Mouse (Mus musculus) brain, adult 2 months (tissue): ENCODE results near the gene Ppp1r1b.

Source experiments
- DNase-seq: peaks from one replicate; pipeline ENCODE4 v3.0.0; 2011; ENCODE audit warnings: low read depth, low spot score

The Ppp1r1b gene

DNA sequence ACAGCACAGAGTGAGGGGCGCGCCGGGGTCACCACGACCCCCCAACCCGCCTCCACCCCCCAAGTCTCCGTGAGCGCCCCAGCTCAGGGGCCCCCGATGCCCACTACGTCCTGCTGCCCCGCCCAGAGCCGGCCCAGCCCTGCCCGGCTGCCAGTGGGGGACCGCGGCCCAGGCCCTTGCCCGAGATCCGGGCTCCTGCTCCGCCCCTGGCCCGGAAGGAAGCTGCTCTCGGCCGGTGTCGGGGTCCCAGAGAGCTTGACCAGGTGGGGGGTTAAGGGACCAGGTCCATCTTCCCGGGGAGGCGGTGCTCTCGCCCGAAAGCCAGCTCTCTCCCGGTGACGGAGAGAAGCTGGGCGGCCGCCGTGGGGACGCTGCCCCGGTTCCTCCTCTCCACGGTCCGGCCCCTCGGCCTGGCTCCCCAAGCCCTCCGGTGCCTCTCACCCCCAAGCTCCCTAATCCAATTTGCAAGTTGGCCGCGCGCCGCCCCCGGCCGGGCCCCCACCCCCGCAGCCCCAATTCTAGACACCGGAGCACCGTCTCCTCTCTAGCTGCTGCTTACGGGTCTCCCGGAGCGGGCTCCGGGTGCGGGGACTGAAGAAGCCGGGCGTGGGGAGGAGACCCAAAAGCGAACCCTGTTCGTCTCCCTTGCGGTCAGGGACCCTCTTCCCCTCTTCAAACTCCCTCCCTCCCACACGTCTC, 19.7 kb upstream of the Ppp1r1b start:
- DNase-seq = peak; percentile 61

DNA sequence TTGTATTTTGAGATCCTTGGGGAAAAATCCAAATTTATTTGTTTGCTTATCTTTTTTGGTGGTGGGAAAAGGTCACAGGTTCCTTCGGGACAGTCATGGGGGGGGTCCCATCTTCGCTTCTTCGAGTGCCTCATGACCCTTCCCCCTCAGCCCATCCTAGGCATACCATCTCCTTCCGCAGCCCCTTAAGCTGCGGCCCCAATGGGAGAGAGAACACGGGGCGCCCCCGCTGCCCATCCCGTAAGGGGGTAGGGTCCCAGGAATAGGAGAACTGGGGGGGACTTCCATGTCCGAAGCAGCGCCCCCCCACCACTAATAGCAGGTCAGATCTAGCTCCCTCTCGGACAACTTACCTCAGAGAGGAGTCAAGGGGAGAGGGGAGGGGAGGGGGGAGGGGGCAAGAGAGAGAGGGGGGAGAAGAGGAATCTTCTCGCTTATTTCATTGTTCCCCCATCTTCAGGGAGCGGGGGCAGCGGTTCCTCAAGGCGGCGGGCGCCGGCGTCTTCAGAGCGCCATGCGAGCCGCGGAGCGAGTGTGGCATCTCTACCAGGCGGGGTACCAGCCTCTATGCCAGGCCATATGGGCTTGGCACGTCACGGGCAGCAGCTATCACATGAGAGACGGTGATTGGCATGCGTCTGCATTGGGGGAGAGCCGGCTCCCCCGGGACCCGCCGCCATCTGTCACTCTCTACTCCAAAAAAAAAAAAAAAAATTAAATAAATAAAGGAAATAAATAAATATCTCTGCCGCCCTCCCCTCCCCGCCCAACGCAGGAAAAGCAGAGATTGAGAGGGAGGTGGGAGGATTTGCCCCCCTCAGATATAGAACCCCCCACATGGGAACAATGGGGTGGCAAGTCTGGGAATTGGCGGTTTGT, 18.9 kb upstream of the Ppp1r1b start, which contains the start of gene Neurod2:
Gene Neurod2, minus strand, starts transcription at position 568 of the 879 bp plus-strand sequence.
- DNase-seq = peak; percentile 97

DNA sequence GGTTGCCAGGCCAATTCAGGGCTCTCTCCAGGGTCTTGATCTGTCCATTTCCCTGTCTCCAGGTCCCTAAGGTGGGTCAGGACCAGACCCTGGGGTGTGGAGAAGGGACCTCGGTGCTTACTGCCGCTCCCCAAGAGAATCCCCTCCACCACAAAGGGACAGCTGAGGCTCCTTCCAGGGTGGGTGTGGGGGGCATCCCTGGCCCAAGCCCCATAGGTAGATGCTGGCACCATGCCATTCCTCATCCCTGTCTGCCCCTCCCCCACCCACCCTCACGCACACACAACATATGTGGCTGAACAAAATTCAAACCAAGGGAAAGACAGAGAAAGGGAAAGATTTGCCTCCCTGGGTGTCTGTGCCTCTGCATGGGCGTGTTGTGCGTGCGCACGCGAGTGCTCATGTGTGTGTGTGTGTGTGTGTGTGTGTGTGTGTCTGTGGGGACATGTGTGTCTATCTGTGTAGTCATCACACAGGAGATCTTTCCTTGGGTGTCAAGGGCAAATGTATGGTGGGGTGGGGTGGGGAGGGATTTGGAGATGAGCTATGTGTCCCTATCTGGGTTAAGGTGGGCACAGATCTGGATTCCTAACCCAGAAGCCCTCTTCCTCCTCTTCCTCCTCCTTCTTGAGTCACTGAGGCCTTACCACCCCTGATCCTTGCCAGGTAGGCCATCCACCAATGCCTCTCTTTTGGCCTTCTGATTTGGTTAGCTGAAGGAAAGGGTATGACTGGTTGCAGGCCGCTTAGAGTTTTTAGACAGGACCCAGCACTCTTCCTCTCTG, 18.1 kb upstream of the Ppp1r1b start:
- no peak for DNase-seq

DNA sequence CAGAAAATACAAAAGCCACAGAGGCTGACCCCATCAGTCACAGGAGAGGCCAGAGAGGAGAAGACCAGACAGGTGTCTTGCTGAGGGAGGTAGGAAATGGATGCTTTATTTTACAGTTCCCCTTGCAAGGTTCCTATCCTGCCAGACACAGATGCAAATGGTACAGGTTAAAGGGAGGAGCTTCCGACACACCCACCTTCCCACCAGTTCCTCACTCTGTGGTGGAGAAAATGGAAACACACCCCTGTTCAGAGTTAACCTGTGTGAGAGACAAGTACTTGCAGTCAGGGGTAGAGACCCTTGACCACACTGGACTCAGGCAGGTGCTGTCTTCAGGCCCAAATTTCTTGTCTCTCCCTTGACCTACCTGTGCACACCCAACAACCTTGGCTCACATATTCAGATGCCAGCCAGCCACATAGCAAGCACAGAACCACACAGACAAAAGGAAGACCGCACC, 17.4 kb upstream of the Ppp1r1b start:
- DNase-seq = no peak

DNA sequence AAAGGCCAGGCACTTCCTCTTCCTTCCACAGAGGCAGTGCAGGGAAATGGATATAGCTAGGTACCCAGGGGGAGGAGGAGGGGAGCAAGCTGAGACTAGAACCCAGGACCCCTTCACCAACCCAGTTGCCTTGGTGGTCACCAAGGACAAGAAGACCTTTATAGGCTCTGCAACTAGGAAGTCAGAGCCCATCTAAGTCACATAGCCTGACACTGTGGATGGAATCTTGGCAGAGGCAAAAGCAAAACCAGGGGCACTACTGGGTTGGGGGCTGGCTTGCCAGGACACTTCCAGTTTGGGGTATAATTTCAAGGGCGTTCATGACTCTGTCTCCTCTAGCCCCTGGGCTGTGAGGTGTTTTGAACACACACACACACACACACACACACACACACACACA, 16.8 kb upstream of the Ppp1r1b start:
- no peak for DNase-seq

DNA sequence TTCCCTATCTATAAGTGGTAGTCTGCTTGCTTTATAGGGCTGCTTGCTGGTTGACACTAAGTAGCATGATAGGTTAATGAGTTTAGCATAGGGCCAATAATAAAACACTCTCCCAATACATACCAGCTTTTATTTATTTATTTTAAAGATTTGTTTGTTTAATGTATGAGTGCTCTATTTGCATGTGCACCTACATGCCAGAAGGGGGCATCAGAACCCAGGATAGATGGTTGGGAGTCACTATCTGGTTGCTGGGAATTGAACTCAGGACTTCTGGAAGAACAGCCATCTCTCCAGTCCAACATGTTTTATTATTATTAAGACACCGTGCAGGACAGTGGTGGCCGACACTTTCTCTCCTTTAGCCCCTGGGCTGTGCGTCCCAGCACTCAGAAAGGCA, 16.0 kb upstream of the Ppp1r1b start:
- no peak for DNase-seq

DNA sequence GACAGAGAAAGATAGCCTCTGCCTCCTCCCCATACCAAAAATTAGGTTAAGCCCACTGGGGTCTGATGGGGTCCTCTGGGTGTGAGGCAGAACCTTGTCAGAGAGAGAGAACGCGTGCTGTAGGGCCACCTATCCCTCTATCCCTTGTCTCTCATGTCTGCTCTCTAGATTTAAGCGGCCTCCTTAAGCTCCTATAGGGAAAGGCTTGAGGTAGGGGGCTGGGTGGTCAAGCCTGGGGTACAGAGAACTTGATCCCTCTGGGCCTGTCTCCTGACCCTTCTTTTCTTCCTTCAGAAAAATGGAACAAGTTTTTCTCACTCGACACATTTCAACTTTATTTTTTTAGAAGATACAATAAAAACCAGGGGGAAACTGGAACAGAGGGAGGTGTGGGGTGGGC, 15.4 kb upstream of the Ppp1r1b start:
- DNase-seq = no peak

DNA sequence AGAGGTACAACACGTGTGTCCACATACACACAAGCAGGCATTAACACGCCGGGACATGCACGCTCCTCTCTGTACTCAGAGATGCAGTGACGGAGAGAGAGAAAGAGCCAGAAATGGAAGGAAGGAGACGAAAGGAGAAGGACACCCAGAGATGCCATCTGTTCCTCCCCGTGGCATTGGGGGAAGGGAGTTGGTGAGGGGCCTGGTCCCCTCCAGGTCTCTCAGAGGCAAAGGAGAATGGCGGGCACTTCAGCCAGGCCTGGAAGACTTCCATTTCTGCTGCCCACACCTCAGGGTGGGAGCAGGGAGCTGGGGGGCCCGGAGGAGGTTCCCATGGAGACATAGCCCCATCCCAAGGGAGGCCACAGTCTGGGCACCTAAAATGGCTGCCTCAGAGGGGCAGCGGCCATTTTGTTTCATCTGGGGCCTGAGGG, 14.9 kb upstream of the Ppp1r1b start:
- DNase-seq = peak; percentile 86

DNA sequence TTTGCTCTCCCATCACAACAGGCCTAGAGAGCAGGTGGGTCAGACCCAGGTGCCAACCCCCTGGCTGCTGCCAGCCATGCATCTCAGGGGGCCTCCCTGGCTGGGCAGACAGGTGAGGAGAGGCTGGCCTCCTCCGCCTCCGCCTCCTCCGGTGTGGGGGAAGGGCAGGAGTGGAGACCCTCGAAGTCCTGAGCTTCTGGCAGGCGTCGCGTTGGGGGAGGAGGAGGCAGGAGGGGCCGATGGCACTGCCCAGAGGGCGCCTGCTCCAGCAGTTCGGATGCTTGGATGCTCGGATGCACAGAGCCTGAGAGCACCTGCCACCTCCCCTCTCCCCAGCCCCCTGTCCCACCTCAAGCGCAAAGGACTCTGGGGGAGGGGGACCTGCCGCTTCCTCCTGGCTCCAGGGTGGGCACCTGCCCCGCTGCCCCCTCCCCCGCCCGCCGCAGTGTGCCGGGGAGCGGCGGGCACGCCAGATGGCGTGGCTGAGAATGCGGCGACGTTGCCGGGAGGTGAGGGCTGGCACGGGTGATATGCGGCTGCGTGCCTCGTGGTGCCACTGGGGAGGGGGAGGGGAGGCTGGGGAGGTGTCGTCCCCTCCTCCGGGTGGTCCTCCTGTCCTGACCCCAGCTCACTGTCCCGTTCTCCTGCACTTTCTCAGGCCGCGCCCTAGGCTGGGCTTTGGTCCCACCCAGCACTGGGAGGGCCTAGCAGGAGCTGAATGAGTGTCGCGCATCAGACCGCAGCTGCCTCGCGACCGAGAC, 14.0 kb upstream of the Ppp1r1b start:
- DNase-seq = peak; percentile 75

DNA sequence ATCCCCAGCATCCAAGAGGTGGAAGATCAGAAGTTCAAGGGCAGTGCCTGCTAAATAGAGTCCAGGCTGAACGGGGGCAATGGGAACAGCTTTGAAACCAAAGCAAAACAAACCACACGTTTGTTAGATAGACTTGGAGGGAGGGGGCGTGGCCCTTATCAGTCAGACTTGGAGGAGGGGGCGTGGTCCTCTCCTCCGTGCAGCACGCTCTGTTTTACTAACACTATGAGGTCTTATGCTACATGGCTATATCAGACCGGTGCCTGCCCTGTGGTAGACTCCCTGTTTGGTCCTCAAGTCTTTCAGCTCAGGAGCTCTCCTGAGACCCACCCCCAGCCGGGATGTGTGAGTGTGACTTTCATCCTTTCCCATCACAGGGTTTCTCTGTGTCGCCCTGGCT, 13.0 kb upstream of the Ppp1r1b start:
- no peak for DNase-seq

DNA sequence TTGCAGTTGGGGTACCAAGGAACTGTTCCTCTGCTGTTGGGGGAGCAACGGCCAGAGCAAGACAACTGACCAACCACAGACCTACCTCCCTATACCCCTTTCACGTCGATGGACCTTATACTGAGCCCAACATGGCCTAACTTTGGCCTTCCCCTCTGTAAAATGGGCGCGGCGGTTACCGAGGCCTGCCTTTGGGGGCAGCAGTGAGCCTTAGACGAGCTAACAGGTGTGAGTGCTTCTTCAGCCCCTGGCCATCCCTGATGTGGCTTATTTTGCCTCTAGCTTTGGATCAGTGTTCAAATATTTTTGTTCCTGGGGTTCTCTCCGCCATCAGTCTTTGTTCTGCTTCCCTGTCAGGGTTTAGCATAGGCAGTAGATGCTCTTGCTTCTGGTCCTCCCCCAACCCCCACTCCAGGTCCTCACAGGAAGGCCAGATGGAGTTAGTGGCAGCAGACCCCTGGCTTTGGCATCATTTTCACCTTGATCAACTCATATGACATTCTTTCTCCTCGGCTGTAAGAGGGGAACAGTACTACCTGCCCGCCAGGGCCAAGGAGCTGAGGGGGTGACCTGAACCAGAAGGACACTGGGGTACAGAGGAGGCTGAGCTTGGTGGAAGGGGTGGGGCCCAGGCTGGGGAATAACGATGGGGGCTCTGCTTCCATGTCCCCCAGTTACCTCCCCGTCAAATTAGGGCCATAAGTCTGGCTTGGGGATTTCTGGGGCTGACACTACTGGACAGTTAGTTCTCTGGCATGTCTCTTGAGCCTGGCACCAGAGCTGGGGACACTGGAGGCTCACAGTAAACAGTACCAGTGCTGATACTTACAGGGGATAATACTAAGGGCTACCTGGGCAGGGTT, 11.7 kb upstream of the Ppp1r1b start:
- no peak for DNase-seq

DNA sequence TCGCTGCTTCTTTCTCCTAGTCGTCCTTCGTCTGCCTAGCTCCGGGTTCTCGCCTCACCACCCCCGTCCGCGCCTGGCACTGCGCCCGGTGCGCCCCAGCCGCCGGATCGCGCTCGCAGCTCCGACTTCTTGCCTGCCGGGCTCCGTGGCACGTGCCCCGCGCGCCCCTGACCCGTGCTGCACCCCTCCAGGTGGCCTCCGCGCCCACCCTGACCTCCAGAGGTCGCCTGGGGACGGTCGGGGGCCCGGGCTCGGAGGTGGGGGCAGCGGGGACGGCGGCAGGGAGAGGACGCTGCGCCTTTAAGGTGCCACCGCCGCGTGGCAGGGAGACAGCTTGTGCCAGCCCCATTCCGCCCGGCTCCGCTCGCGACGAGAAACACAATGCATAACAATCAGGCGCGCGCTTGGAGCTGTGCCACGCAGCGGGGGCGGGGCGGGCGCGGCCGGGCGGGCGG, 9.7 kb upstream of the Ppp1r1b start:
- peak; percentile 89 for DNase-seq

DNA sequence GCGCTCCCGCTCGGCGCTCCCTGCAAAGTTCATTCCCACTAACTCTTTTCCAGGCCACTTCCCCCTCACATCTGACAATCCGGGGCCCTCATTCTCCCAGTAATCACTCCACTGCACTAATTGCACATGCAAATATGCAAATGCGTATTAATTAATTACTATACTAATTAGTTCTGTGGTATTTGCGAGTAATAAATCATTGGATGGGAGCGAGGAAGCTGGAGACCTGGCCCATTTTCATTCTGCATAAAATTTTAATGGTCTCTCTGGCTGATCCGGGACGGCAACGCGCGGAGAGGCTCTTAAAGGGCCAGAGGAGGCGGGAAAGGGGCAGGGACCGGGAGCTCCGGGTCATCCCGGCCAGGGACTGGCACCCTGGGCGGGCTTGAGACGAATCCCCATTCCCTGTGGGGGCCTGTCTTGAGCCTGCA, 9.1 kb upstream of the Ppp1r1b start:
- peak; percentile 58 for DNase-seq

DNA sequence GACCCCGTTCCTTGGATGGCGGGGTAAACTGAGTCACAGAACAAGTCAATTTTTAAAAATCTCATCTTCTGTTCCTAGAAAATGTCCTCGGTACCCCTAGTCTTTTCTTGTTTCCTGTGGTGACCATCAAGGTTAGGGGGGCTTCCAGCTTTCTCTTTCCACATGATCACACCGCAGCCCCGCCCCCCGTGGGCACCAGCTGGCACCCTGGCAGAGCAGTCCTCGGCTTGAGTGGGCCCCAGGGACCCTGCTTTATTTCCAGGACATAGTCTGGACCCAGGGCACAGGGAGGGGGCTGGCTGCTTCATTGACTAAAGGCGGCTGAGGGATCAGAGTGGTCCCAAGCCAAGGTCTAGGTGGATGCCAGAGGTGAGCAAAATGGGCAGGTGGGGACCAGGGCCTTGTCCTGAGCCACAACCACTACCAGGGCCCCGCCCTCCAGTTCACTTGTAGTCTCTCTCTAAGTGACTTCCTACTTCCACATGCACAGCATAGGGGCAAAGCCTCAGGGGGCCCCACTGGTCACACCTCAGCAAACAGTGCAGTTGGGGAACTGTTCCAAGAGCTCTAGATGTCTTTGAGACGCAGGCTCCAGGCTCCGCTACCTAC, 8.4 kb upstream of the Ppp1r1b start:
- no peak for DNase-seq

DNA sequence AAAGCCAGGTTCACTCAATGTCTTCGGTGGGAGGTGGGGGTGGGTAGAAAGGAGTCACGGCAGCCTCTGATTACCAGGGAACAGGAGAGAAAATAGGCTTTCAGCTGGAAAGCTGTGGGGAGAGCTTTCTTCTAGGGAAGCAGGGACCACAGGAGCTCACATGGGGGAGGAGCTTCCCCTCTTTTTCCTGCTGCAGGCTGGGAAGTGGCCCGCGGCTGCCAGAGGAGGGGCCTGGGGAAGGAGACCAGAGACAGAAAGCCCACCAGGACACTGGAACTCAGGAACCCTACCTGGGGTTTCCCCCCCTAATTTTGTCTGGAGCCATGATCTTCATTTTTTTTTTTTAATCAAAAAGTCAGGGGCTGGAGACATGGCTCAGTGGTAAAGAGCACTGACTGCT, 7.6 kb upstream of the Ppp1r1b start:
- no peak for DNase-seq

DNA sequence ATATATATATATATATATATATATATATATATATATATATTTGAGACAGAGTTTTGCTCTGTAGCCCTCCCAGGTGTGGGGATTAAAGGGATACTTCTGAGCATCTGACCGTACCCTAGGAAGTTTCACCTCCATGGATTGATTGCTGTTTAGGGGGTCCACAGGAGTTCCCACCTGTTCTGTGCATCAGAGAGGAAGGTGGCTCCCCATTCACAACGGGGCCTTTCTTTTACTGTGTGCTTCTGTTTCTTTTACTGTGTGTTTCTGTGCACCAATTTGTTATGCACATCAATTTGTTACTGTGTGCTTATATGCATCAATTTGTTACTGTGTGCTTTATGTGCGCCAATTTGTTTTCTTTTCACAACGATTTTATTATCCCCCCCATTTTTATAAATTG, 7.0 kb upstream of the Ppp1r1b start:
- DNase-seq = no peak

DNA sequence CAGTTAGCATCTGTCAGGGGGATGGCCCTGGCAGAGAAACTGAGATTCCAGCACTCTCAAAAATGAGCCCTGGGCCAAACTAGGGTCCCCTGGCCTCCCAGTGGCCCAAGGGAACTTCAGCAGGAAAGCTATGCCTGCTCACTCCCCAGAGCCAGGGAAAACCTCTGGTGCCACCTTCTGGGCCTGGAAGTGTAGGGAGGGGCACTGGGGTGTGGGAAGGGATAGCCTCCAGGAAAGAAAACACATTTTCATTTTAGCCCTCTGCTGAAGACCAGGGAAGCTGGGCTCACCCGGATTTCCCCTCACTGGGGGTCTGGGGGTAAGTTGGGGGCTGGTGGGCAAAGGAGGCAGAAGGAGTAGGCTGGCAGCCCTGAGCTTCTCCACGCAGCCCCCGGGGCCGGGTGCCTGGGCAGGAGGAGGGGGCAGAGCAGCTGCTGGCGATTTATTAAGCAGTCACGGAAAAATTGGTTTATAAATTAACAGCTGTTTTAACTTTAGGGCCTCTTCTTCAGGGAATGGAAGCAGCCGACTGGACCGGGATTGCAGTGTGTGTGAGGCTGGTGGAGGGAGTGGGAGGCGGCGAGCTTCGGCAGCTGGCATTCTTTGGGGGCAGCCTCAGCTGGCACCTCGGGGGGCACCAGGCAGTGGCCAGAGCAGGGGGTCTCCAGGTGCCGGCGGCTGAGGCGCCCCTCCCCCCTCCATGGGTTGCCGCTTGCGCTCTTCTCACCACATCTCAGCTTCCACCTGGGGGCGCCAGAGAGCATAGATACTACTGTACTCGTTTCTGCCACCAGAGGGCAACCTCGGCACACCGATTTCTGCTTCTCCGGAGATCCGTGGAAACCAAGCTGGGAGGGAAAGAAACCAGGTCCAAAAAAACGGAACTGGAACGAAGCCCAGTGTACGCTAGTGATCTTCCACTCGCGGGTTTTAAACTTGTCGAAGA, 5.9 kb upstream of the Ppp1r1b start:
- peak; percentile 96 for DNase-seq

DNA sequence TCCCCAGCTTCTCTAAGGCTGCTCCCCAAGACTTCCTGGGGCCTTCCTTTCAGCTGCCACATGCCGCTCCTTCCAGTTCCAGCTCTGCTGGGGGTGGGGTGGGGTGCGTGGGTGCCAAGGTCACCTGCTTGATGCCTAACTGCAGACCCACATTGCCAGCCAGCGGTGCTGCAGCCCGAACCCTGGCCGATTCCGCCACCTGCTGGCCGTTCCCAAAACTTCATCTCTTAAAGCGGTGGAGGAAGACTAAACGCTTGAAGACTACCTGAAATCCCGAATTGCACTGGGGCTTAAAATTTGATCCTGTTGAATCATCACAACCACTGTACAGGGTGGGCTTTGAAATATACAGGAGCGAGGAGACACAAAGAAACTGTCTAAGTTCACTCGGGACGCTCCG, 3.0 kb upstream of the Ppp1r1b start:
- DNase-seq = peak; percentile 91

DNA sequence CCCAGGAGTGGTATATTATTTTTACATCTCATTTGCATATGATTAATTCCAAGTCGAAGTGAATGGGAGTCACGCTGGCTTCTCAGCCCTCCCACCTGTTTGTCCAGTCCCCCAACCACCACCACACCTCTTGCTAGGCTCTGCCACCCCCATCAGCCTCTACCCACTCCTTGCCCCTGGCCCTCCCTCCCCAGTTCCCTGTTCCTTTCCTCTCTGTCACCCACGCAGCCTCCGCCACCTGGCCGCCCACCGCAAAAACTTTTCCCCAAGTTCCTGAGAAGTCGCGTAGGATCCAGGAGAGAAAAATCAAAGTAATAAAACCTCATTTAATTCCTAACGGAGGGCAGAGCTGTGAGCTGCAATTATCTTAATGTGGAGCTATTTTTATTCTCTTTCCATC, 2.0 kb upstream of the Ppp1r1b start:
- DNase-seq = peak; percentile 59
